Mouse (Mus musculus): ENCODE data around the gene Fgfr3. TPM values are rescaled to one million over a fixed set of nuclear protein-coding genes. Genes with fewer than 3 reads are reported as not detected.
A peak's percentile ranks its signal among the peaks of the same experiment; 100 is the strongest.

Fgfr3 gene
- polyA plus RNA-seq, 1 experiment from 2014 or later = 40.5 TPM

DNA sequence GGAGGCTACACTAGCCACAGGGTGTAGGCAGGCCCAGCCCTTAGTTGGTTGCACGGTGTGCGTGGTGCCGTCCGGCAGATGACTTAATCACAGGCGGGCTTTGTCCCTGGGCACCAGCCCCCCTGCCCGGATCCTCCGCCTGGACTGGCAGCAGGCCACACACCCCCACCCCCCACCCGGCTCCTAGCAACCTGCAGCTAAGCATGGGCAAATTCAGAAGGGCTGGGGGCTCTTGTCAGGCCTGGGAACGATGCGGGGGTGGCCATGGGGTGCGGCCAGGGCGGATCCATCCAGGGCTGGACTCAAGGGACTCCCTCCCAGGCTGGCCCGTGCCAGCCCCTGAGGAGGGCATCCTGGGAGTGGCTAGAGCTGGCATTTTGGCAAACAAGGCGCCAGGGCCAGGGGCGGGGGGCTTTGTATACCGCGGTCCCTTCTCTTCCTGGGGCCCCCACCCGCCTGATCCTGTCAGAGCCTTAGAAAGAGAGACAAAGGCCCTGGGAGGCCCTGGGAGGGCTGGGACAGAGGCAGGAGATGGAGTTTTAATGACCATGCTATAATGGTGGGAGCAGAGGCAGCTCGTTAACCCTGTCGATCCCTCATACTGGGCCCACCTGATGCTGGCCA lies 32.1 kb upstream of the Fgfr3 start:
- no peaks in the 10 kb centered on the region for H3K9me3 ChIP-seq
- no peak overlapping the region for H3K4me3 ChIP-seq
- peak; percentile 91 for ATAC-seq (ENCODE audit: low FRiP score, low read depth)
- peak overlapping the region; percentile 77 for H3K27ac ChIP-seq (replicated peaks)
- WGBS = 9% methylated on average over 19 of the region's 20 CpGs
- H3K4me2 ChIP-seq = peak overlapping the region; percentile 18; the same call in 1 of the 2 replicates
- no peak overlapping the region for H3K9ac ChIP-seq
- H3K27me3 ChIP-seq = peaks cover 13% of the 10 kb centered on the region
- H3K36me3 ChIP-seq = no peaks in the 10 kb centered on the region
- H3K4me1 ChIP-seq (replicated peaks) = peaks cover 30% of the 10 kb centered on the region

- peaks cover 35% of the 10 kb centered on the region for H3K4me1 ChIP-seq (replicated peaks)
- H3K4me3 ChIP-seq = no peak overlapping the region
Observed at GRCm38 (mm10) chr5:33689852-33690645, 31.4 kb upstream of the Fgfr3 start.

GRCm38 (mm10) chr5:33692393-33692792 lies 29.1 kb upstream of the Fgfr3 start:
- Histone ChIP-seq H3K4me3 (no peak overlapping the region), H3K4me1 (replicated peaks) (peaks cover 56% of the 10 kb centered on the region), H3K9me3 (no peaks in the 10 kb centered on the region), H3K27ac (replicated peaks) (peak overlapping the region; percentile 56), H3K9ac (no peak overlapping the region), H3K36me3 (no peaks in the 10 kb centered on the region), H3K4me2 (no peak overlapping the region), H3K27me3 (peaks cover 21% of the 10 kb centered on the region)
- 3% methylated on average over 24 of the region's 24 CpGs for WGBS
- ATAC-seq (ENCODE audit: low FRiP score, low read depth) = no peak

More at GRCm38 (mm10) chr5:33689852-33690645, 31.4 kb upstream of the Fgfr3 start:
- Histone ChIP-seq H3K9me3 (no peaks in the 10 kb centered on the region), H3K4me2 (peak overlapping the region; percentile 18; the same call in 1 of the 2 replicates), H3K9ac (no peak overlapping the region), H3K27ac (replicated peaks) (peak overlapping the region; percentile 71), H3K36me3 (no peaks in the 10 kb centered on the region), H3K27me3 (peaks cover 14% of the 10 kb centered on the region)
- ATAC-seq (ENCODE audit: low FRiP score, low read depth) = peak; percentile 60
- 44% methylated on average over 11 of the region's 11 CpGs for WGBS

DNA sequence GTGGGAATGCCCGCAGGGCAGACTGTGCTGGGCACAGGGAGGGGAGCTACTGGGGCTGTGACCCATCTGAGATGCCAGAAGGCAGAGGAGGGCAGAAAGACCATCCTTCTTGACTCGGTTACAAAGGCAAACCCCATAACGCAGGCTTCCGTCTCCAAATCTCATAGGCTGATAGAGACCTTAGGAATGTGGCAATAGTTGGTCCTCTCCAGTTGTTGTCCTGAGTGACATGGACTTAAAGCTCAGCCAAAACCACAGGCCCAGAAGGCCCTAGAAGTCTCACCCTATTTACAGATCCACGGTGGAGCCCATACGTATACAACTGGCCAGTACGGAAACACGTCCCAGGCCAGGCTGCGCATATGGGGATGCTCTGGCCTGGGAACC lies 27.0 kb upstream of the Fgfr3 start:
- peak overlapping the region; percentile 83; the same call in 1 of the 2 replicates for H3K4me2 ChIP-seq
- WGBS = 38% methylated on average over 9 of the region's 9 CpGs
- H3K9ac ChIP-seq = no peak overlapping the region

DNA sequence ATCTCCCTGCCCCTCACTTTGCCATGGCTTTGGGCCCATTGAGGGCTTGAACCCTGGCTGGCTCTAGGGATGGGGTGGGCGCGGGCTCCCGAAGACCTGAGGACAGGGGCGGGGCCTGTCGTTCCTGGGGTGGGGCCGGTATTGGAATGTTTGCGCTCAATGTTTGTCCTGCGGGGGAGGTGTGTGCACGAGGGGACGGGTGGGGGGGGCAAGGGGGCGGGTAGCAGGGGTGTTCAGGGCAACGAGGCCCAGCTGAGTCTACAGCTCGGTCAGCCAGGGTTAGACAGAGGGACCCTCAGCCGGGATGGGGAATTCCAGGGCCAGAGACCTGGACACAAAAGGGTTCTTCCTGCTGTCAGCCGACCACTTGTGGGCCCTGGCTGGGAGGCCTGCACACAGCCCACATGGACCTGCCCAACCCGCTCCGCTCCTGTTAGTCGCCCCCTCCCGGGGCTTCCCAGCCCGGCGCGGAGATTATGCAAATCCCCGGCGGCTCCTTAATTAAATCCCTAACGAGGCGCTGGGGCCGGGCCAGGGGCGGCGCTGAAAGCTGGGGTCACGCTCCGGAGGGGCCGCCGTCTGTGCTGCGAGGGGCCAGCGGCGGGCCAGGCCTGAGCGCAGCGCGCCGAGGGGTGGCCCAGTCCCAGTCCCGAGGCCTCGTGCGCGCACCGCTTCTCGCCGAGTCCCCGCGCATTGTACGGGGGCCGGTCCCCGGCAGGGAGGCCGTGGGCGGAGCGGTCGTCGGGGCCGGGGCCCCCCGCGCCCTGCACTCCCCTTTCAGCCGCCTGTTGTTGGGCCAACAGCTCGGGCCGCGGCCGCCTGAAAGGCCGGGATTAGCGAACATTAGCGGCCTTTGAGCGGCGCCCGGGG lies 26.4 kb upstream of the Fgfr3 start:
- Histone ChIP-seq H3K9ac (peak overlapping the region; percentile 15), H3K27me3 (peaks cover 21% of the 10 kb centered on the region), H3K4me3 (peak overlapping the region; percentile 40), H3K27ac (replicated peaks) (peak overlapping the region; percentile 54; the same call in 1 of the 2 replicates), H3K9me3 (no peaks in the 10 kb centered on the region), H3K4me2 (peak overlapping the region; percentile 83), H3K36me3 (no peaks in the 10 kb centered on the region), H3K4me1 (replicated peaks) (peaks cover 51% of the 10 kb centered on the region)
- peak; percentile 65 for ATAC-seq (ENCODE audit: low FRiP score, low read depth)
- WGBS = 2% methylated on average over 63 of the region's 71 CpGs

More for the DNA sequence above, 27.0 kb upstream of the Fgfr3 start:
- ATAC-seq (ENCODE audit: low FRiP score, low read depth) = no peak
- Histone ChIP-seq H3K9me3 (no peaks in the 10 kb centered on the region), H3K27ac (replicated peaks) (no peak overlapping the region), H3K4me1 (replicated peaks) (peaks cover 57% of the 10 kb centered on the region), H3K36me3 (no peaks in the 10 kb centered on the region), H3K4me3 (no peak overlapping the region), H3K27me3 (peaks cover 21% of the 10 kb centered on the region)

- peaks cover 20% of the 10 kb centered on the region for H3K27me3 ChIP-seq
- WGBS = 4% methylated on average over 24 of the region's 24 CpGs
- H3K27ac ChIP-seq (replicated peaks) = peak overlapping the region; percentile 54; the same call in 1 of the 2 replicates
- no peaks in the 10 kb centered on the region for H3K36me3 ChIP-seq
- no peaks in the 10 kb centered on the region for H3K9me3 ChIP-seq
- ATAC-seq (ENCODE audit: low FRiP score, low read depth) = no peak
- peaks cover 47% of the 10 kb centered on the region for H3K4me1 ChIP-seq (replicated peaks)
- H3K4me3 ChIP-seq = peak overlapping the region; percentile 40
- peak overlapping the region; percentile 15 for H3K9ac ChIP-seq
- peak overlapping the region; percentile 83 for H3K4me2 ChIP-seq
Observed at GRCm38 (mm10) chr5:33695718-33696121, 25.8 kb upstream of the Fgfr3 start.

GRCm38 (mm10) chr5:33696430-33696829 lies 25.0 kb upstream of the Fgfr3 start:
- ATAC-seq (ENCODE audit: low FRiP score, low read depth) = no peak
- Histone ChIP-seq H3K27ac (replicated peaks) (no peak overlapping the region), H3K4me3 (no peak overlapping the region), H3K9me3 (no peaks in the 10 kb centered on the region), H3K4me1 (replicated peaks) (peaks cover 47% of the 10 kb centered on the region), H3K9ac (no peak overlapping the region), H3K27me3 (peaks cover 17% of the 10 kb centered on the region), H3K36me3 (no peaks in the 10 kb centered on the region), H3K4me2 (no peak overlapping the region)
- WGBS = 59% methylated on average over 5 of the region's 5 CpGs

DNA sequence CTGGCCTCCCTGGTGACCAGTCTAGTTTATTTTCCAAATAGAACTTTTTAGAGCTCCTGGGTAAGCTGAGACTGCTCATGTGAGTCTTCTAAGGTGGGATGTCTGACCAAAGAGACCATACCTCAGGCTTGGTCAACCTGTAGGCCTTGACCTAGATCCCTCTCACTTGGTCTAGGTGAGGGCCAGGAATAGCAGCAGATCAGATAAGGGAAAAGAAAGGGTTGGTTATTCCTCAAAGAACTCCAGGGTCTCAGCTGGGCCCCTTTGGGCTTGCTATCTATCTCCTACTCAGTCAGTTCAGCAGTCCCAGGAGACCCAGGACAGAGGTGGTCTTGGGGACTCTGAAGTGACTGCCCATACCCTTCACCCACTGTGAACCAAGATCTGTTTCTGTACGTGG lies 23.9 kb upstream of the Fgfr3 start:
- H3K4me3 ChIP-seq = no peak overlapping the region
- H3K27me3 ChIP-seq = peaks cover 17% of the 10 kb centered on the region
- no peak overlapping the region for H3K4me2 ChIP-seq
- H3K27ac ChIP-seq (replicated peaks) = peak overlapping the region; percentile 53
- WGBS = 19% methylated on average over 1 of the region's 1 CpGs
- no peaks in the 10 kb centered on the region for H3K36me3 ChIP-seq
- H3K4me1 ChIP-seq (replicated peaks) = peaks cover 44% of the 10 kb centered on the region
- no peak for ATAC-seq (ENCODE audit: low FRiP score, low read depth)
- H3K9ac ChIP-seq = no peak overlapping the region
- H3K9me3 ChIP-seq = no peaks in the 10 kb centered on the region

DNA sequence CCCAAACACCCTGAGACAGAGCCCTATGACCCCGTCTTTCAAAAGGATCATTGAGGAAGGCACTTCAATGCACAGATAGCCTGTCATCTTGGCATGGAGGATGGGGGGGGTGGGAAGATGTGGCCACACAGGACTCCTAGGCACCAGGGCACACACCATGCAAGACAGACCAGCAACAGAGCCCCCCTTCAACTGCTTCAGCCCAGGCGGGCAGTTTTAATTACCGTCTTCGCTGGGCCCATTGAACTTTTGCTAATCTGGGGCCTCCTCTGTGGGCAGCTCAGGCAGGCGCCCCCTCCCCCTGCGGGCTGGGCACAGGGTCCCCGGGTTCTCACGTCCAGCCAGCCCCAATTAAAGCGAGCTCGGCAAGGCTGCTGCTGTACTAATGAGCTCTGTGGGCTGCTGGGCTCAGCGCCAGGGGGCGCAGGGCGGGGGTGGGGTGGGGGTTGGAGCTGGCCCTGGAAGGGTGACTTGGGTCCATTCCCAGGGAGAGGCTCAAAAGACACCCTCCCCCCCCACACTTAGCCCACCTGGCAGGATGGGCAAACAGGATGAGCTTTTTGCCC lies 23.4 kb upstream of the Fgfr3 start:
- peaks cover 17% of the 10 kb centered on the region for H3K27me3 ChIP-seq
- WGBS = 14% methylated on average over 13 of the region's 13 CpGs
- H3K36me3 ChIP-seq = no peaks in the 10 kb centered on the region
- peak; percentile 57 for ATAC-seq (ENCODE audit: low FRiP score, low read depth)
- no peaks in the 10 kb centered on the region for H3K9me3 ChIP-seq
- peak overlapping the region; percentile 67 for H3K27ac ChIP-seq (replicated peaks)
- no peak overlapping the region for H3K9ac ChIP-seq
- no peak overlapping the region for H3K4me2 ChIP-seq
- H3K4me1 ChIP-seq (replicated peaks) = peaks cover 40% of the 10 kb centered on the region
- H3K4me3 ChIP-seq = no peak overlapping the region

DNA sequence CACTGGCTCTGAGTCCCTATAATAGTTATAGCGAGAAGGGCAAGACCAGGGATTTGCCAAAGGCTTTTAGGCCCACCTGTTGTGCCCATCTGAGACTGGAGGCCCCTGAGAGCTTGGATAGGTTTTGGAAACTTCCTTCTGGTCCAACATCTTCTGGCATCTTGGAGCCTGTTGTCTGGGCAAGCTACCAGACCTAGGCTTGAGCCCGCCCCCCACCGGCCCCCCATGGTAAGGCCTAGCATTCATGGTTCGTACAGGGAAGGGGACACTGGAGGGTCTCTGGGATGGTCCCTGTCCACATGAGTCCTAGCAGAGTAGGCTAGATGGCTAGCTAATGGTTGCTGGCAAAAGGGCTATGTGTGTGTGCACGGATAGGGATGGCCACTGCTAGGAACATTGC lies 22.8 kb upstream of the Fgfr3 start:
- Histone ChIP-seq H3K4me3 (no peak overlapping the region), H3K27ac (replicated peaks) (peak overlapping the region; percentile 67; the same call in 1 of the 2 replicates), H3K27me3 (peaks cover 17% of the 10 kb centered on the region), H3K4me1 (replicated peaks) (peaks cover 40% of the 10 kb centered on the region), H3K9ac (no peak overlapping the region), H3K36me3 (no peaks in the 10 kb centered on the region), H3K4me2 (no peak overlapping the region), H3K9me3 (no peaks in the 10 kb centered on the region)
- 73% methylated on average over 5 of the region's 5 CpGs for WGBS
- ATAC-seq (ENCODE audit: low FRiP score, low read depth) = no peak

DNA sequence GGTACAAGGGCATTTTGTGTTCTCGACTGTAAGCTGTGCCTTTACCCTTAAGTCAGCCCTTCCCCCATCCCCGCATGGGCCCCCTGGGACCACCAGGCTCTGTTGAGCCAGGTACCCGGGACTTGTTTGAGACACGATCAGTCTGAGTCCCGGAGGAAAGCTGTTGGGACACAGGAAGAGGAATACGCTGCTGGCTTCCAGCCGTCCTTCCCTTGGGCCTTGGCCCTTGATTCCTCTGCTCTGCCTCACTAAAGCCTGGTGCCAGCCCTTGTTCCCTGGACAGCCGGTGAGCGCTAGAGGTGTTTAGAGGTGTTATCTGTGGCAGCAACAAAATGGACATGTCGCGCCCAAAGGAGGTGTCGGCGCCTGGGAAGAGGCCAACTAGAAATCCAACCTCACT lies 21.5 kb upstream of the Fgfr3 start:
- H3K9me3 ChIP-seq = no peaks in the 10 kb centered on the region
- no peak overlapping the region for H3K9ac ChIP-seq
- no peaks in the 10 kb centered on the region for H3K36me3 ChIP-seq
- H3K27me3 ChIP-seq = peaks cover 11% of the 10 kb centered on the region
- no peak overlapping the region for H3K4me2 ChIP-seq
- 54% methylated on average over 13 of the region's 13 CpGs for WGBS
- ATAC-seq (ENCODE audit: low FRiP score, low read depth) = no peak
- H3K4me3 ChIP-seq = no peak overlapping the region
- H3K27ac ChIP-seq (replicated peaks) = peak overlapping the region; percentile 13; the same call in 1 of the 2 replicates
- peaks cover 42% of the 10 kb centered on the region for H3K4me1 ChIP-seq (replicated peaks)

Measured in hindbrain, embryonic 15.5 days (tissue).